Mouse (Mus musculus): ENCODE data around the gene Elf3.
"Not testable (repeated sequence)": the region's sequence is repeated elsewhere in the genome, so short reads cannot be mapped to it uniquely, and the experiment has no call there.

The Elf3 gene

DNA sequence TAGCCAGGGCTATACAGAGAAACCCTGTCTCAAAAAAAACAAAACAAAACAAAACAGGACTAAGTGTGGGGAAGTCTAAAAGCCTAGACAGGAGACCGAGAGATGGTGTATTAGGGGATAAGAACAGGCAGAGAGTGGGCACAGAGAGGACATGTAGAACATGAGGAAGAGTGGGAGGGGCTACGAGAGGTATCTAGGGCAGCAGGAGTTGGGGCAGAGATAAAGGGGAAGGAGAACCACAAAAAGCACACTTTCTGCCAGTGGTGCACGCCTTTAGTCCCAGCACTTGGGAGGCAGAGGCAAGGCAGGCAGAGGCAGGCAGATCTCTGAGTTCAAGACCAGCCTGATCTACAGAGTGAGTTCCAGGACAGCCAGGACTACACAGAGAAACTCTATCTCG is 18.2 kb downstream of the Elf3 start:
- not testable (repeated sequence) for DNase-seq (ENCODE audit: extremely low read depth, insufficient read length, low spot score)

DNA sequence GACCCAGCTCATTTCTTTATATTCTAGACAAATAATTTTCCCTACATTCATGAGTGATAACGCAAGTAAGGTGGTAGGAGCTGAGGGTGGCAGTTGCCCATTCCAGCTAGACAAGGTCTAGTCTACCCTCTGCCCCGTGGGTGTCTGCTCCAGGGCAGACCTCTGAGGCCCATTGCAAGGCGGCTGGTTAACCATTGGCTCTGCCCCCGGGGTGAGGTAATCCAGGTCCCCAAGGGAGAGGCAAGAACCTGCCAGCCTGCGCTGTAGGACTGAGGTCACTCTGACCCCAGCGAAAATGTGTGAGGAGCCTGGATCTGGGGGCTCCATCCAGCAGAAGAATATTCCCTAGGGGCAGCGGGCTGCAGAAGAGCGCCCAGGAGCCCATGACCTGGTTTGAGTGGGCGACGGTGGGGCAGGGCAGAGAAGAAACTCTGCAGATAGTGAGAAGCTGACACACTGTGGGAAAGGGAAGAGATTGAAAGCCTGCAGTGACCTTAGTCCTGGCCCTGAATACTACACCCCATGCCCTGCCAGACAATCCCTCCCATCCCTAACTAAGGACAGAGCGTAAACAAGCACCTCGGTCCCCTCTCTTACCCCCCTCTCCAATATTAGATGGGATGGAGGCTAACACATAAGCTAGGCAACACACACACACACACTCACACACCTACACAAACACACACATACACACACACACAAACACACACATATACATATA is 21.1 kb downstream of the Elf3 start:
- DNase-seq (ENCODE audit: extremely low read depth, insufficient read length, low spot score) = no peak

DNA sequence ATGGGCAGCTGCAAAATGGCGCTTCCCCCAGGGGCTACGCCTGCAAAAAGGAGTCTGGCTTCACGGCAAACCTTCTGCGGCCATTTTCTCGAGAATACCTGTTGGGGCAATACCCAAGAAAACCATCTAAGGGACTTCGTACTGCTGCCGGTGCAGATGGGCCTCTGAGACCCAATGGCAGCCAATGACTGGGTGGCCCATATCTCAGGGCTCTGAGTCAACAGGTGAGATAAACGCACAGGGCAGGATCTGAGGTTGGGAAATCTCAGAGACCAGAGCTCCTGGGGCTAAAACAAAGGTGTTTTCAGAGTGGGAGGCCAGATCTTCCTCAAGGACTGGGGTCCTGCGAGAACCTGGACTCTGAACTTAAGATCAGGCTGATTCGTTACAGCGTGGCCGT is 23.6 kb downstream of the Elf3 start:
- no peak for DNase-seq (ENCODE audit: extremely low read depth, insufficient read length, low spot score)

DNA sequence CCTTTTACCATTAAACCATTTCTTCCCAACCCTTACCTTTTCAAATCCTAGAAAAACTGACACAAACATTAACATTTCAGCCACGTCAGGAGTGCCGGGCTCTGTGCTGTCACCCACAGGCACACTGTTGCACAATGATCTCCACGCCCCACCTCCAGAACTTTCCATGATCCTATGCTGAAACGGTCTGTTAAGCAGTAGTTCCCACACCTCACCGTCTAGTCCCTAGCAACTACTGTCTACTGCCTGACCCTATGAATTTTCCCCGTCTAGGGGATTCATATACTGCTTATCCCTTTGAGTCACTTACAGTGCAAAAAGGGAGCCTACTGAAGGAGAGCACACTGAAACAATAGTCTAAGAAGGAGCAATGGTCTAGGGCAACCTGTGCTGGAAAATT is 24.4 kb downstream of the Elf3 start:
- no peak for DNase-seq (ENCODE audit: extremely low read depth, insufficient read length, low spot score)

DNA sequence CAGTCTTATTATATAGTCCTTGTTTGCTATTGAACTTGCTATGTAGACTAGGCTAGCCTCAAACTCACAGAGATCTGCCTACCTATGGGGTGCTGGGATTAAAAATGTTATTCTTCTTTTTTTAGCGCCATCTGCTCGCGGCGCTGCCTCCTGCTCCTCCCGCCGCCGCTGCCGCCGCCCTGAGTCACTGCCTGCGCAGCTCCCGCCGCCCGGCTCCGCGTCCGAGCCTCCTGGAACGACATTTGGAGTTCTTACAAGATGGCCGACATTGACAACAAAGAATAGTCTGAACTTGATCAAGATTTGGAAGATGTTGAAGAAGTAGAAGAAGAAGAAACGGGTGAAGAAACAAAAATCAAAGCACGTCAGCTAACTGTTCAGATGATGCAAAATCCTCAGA is 26.5 kb downstream of the Elf3 start:
- DNase-seq (ENCODE audit: extremely low read depth, insufficient read length, low spot score) = not testable (repeated sequence)

DNA sequence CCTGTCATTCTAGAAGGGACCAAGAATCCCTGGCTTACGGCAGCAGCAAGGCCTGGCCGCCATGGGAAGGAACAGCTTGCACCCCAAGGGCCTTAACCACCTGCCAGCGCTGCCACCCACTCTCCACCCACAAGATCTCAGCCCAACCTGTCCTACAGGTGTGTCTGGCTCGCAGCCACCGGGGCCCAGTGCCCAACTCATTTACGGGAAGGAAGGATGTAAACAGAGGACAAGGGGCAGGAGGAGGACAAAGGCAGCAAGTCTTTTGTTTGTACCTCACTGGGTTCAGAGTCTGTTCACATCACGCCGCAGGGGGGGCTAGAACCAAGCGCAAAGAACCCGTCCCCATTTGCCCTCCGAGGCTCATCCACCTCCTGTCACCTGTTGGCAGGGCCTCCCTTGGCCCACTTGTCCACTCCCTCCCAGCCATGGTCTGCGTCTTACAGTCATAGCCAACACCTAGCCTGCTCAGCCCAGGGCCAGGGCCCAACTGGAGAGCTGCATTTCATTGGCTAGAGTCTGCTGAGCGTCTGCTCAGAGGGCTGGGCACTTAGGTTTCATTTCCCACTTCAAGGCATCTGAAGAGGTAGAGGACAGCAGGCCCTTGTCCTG is 30.9 kb downstream of the Elf3 start:
- no peak for DNase-seq (ENCODE audit: extremely low read depth, insufficient read length, low spot score)

DNA sequence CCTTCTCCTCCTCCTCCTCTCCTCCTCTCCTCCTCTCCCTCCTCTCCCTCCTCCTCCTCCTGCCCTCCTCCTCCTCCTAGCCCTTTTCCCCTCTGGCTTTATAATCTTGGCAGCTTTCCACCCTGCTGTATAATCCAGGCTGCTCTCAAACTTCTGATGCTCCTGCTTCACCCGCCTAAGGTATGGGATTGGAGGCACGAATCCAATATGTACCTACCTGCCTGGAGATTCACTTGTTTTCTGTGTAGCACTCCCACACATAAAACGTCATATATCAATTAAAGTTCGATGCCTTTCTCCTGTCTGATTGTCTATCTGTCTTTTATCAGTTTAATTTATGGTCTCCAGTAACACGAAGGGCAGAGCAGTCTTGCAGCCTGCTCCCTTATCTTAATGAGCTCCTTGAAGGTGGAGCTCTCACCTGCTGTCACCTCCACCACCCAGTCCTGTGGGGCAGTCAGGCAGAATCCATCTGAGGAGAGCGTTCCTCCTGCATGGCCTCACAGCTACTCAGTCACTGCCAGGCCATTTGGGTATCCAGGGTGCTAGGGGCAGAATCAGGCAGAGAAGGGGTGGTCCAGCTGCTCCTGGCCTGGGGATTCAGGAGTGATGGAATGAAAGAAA is 33.3 kb downstream of the Elf3 start:
- no peak for DNase-seq (ENCODE audit: extremely low read depth, insufficient read length, low spot score)

- DNase-seq (ENCODE audit: extremely low read depth, insufficient read length, low spot score) = no peak
Measured at GRCm38 (mm10) chr1:135224147-135224546, 34.2 kb downstream of the Elf3 start.

GRCm38 (mm10) chr1:135217607-135218233 is 40.6 kb downstream of the Elf3 start:
- DNase-seq (ENCODE audit: extremely low read depth, insufficient read length, low spot score) = no peak

- no peak for DNase-seq (ENCODE audit: extremely low read depth, insufficient read length, low spot score)
Measured at GRCm38 (mm10) chr1:135213772-135214640, 44.4 kb downstream of the Elf3 start.

DNA sequence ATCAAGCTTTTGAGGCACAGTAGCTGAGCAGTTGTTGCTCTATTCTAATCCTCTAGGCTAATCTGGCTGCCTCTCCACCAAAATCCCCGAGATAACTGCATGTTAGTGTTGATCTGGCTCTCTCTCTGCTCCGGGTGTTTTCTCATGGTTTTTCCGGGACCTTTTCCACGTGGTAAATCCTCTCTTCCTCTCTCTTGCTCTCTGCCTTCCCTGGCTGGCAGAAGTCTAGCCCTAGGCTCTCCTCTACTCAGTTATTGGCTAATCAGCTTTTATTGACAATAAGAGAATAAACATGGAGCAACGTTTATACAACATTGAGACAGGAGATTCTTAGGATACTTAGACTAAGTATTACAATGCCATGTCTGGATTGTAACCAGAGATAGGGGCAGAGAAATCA is 47.9 kb downstream of the Elf3 start:
- DNase-seq (ENCODE audit: extremely low read depth, insufficient read length, low spot score) = no peak

DNA sequence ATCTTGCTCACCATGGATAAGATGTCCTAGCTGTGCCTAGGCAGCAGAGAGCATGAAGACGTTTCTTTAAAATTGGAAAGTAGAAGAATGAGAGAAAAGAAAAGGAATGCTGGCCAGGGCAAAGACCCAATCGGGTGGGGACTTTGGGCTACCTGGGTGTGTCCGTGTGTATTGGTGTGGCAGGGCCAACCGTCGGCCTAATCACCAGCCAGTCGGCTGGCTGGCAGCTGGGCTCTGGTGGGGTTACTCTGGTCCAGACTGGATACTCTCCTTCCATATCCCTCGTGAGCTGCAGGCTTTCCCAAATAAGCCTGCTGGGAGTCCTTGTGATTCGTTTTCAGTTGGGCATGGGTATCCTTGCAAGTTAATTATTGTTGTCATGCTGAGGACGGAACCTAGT is 49.7 kb downstream of the Elf3 start:
- DNase-seq (ENCODE audit: extremely low read depth, insufficient read length, low spot score) = no peak

DNA sequence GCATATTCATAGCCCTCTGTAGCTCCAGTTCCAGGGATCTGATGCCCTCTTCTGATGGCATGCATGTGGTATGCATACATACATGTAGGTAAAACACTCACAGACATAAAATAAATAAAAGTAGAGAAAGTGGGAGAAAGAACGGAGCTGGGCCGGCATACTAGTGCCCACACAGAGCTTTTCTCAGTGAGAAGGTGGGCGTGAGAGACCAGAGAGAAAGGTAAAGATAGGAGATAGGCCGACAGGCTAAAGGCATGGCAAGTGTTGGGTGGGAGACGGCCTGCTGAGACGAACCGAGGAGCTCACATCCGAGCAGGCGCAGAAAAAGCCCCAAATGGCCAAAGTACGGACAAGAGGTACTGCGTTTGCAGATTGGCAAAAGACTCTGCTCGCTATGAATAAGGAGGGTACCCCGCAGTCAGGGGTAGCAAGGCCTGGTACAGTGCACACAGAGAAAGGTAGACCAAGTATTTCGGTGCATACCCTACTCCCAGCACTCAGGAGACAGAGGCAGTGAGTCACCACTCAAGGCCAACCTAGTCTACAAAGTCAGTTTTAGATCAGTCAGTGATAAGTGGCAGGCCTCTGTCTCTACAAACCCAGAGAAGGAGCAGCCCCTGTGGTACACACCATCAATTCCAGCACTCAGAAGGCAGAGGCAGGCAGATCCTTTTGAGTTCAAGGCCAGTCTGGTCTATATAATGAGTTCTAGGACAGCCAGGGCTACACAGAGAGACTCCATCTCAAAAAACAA is 51.6 kb downstream of the Elf3 start:
- no peak for DNase-seq (ENCODE audit: extremely low read depth, insufficient read length, low spot score)

GRCm38 (mm10) chr1:135205257-135205656 is 53.1 kb downstream of the Elf3 start:
- no peak for DNase-seq (ENCODE audit: extremely low read depth, insufficient read length, low spot score)

GRCm38 (mm10) chr1:135204196-135205126 is 53.9 kb downstream of the Elf3 start:
- DNase-seq (ENCODE audit: extremely low read depth, insufficient read length, low spot score) = no peak

Measured in 3134 (cell line).